Mouse (Mus musculus) CD4-positive, CD25-positive, alpha-beta regulatory T cell, adult 4 months (primary cell): Measurements from ENCODE around the gene Ascl3. TPM values are rescaled to one million over a fixed set of nuclear protein-coding genes. Genes with fewer than 3 reads are reported as not detected.

Source experiments
- ATAC-seq: one replicate; pipeline ENCODE4 v1.8.0; 2017
- polyA plus RNA-seq, 2 experiments: library from polyadenylated mRNA; unstranded; fragments of 100-300 nt; shearing (Covaris generic); gene quantifications; one replicate each; pipeline ENCODE4 v1.2.1; 2017

The Ascl3 gene
- polyA plus RNA-seq, 2 experiments from 2014 or later, result not detected

DNA sequence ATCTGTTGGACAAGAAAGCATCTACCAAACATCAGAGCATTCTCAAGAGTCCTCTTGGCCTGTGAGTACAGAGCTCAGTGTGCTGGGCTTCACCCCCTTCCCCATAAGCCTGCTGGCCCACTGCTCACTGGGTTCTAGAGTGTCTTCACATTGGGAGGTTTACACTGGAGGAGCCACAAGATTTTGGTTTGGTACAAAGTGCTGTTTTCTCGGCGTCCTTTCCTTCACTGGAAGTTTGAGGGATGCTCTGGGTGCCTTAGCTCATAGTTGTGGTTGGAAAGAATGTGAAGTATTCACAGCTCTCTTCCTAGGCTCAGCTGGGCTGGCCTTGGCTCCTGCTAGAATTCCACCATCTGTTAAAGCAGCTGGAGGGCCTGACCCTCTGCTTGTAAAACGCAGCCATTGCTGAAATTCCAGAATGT, 22.6 kb downstream of the Ascl3 start:
- no peak for ATAC-seq

DNA sequence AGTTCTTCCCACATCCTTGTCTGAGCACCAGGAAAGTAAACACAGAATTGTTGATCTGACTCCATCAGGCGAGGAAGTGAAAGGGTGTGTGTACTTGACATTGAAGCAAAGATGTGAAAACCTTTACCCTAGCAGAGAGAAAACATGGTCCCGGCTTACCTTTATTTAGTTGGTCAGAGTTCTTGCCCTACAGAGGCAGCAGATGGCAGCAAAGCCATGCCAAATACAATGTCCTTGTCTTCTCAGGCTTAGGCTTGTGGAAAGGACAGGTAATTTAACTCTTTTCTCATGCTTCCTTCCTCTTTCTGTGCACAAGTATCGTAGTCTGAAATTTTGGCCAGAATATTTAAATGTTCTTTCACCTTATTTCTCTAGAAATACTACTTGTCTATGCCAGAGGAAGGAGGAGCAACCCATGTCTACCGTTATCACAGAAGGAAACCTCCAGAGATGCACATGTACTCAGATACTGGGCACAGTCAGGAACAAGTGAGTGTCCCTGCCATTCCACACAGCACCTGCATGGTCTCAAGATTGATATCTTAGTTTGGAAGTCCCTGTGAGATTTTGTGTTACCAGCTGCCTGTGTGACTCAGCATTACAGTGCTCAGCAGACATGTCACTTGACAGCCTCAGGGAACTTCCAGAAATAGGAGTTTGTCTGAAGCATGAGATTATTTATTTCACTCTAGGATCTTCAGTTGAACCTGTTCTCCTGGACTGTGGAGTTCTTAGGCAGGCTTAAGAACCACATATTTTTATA, 24.3 kb downstream of the Ascl3 start:
- ATAC-seq, result peak; percentile 61

- ATAC-seq, result no peak
These were observed 27.1 kb downstream of the Ascl3 start for GRCm38 (mm10) chr7:109704461-109704860.

- peak; percentile 1 for ATAC-seq
These were observed 27.5 kb downstream of the Ascl3 start for GRCm38 (mm10) chr7:109704016-109704377.

- ATAC-seq, result peak; percentile 90
These were observed 28.1 kb downstream of the Ascl3 start, which contains the start of the genes St5 and Akip1 for GRCm38 (mm10) chr7:109703190-109704015. Gene St5, minus strand, starts transcription at chr7:109703605. Gene Akip1, plus strand, starts transcription at chr7:109703690.

- ATAC-seq, result no peak
These were observed 28.8 kb downstream of the Ascl3 start for GRCm38 (mm10) chr7:109702721-109703120.

DNA sequence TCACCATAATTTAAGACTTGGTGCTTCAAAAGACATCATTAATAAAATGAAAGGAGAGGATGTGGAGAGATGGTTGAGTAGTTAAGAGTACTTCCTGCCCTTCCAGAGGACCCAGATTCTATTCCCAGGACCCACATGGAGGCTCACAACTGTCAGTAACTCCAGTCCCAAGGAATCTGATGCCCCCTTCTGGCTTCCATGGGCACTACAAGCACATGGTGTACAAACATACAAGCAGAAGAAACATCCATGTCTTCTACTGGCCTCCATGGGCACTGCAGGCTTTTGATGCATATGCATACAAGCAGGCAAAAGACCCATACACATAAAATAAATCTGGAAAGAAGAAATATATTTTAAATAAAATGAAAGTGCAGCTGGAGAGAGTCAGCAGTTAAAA, 31.3 kb downstream of the Ascl3 start:
- ATAC-seq, result no peak

- ATAC-seq, result no peak
These were observed 36.2 kb downstream of the Ascl3 start for GRCm38 (mm10) chr7:109695339-109695726.

DNA sequence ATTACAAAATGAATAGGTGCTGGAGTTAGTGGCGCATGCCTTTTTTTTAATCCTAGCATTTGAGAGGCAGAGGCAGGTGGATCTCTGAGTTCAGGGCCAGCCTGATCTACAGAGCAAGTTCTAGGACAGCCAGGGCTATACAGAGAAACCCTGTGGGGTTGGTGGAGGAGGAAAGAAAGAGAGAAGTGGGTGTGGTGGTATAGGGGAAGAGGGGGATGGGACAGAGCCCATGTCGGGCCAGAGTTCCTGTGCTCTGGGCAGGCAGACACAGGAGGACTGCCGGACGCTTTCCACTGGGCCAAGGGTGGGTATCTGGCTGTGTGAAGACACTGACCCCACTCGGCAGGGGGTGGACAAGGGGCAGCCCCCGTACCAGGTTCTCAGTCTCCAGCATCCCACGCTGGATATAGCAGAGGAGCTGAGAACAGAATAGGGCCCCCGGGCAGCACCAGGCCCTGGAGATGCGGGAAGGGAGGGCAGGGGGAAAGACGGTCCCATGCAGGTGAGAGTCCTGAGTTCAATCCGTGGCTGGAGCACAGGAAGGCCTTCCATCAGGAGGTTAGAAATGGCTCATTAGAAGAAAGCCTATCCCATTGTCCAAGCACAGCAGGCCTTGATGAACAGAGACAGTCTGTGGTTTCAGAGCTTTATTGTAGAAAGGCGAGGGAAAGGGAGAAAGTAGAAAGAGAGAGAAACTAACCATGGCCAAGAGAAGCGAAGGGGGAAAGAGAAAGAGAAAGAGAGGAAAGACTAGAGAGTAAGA, 36.8 kb downstream of the Ascl3 start:
- ATAC-seq, result no peak

DNA sequence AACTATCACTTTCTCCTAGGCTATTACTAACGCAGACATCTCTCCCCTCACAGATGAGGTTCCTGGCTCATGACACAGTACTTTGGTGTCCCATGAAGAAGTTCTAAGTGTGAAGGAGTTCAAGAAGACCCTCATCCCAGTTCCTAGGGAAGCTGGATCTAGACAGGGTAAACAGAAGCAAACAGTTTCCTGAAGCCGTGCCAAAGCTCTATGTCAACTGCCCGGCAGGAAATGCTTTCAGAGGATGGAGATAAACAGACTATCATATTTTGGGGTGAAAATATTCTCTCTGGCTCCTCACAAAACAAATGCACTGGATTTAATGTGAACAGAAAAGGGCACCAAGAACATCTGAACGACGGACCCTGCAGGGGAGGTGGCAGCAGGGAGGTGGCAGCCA, 40.6 kb downstream of the Ascl3 start:
- ATAC-seq, result no peak

- ATAC-seq, result no peak
These were observed 41.4 kb downstream of the Ascl3 start for GRCm38 (mm10) chr7:109690101-109690500.

DNA sequence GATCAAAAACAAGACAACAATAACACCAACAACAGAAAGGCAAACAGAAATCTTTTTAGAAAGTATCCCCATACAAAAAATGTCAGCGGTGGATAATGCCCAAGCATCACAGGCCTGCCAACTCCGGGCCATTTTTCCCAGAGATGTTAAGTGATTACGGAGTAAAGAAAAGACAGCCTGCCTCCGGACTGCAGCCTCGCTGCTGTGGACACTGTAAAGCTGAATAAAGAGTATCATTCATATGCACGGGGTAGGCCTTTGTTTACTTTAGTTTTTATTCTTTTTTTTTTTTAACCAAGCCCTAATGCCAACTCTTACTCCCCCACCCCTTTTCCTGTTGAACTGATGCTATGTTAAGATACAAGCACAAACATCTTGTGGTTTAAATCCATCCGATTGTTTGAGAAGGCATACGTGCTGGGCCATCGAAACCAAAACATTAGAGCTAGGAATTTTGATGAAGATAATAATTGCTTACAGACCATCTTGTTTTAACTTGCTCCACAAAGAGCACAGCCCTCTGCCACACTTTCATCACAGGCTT, 44.9 kb downstream of the Ascl3 start:
- ATAC-seq, result no peak

DNA sequence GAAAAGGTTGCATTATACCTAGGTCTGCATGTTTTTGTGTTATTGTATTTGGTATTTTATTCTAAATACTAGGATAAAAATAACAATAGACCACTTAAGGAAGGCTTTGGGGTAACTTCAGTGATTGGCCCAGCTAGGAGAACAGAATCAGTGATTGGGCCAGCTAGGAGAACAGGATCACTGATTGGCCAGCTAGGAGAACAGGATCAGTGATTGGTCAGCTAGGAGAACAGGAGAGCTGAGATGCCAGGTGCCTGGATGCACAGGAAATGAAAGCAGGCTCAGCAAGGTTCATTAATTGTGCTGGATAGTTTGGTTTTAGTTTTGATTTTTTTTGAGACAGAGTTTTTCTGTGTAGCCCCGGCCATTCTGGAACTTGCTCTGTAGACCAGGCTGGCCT, 50.6 kb downstream of the Ascl3 start:
- no peak for ATAC-seq

DNA sequence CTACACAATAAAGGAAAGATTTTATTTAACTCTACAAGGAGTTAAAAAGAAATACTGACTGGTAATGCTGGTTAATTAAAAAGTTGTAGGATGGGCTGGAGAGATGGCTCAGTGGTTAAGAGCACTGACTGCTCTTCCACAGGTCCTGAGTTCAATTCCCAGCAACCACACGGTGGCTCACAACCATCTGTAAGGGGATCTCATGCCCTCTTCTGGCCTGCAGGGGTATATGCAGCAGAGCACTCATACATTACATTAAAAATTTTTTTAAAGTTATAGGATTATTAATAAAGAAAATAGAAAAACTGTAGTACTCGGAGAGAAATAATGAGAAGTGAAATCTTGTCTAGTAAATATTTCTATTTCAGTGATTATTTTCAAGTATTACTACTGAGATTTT, 51.2 kb downstream of the Ascl3 start:
- no peak for ATAC-seq

Other genes with a start within 250 kb of the Ascl3 start
- not detected for gene Trim66, start 223.6 kb downstream of the Ascl3 start, polyA plus RNA-seq
- gene Rpl27a, start 212.6 kb downstream of the Ascl3 start, polyA plus RNA-seq, result 100 to 1,000 TPM; 210 to 315 TPM
- gene St5, start 28.1 kb downstream of the Ascl3 start, polyA plus RNA-seq, result 1 to 10 TPM; 1.8 to 3.9 TPM
- gene Akip1, start 28.0 kb downstream of the Ascl3 start, polyA plus RNA-seq, result 10 to 100 TPM; 28.6 to 32.8 TPM
- gene BC051019, start 7.9 kb downstream of the Ascl3 start, polyA plus RNA-seq, result under 1 TPM in 1 of 2 experiments, not detected in 1; 0.38 TPM
- gene Tmem9b, start 21.1 kb upstream of the Ascl3 start, polyA plus RNA-seq, result 100 to 1,000 TPM in 1 of 2 experiments, 10 to 100 TPM in 1; 83.6 to 102 TPM
- under 1 TPM; 0.30 to 0.73 TPM for gene Nrip3, start 50.3 kb upstream of the Ascl3 start, polyA plus RNA-seq
- not detected for gene Scube2, start 134.0 kb upstream of the Ascl3 start, polyA plus RNA-seq
- gene Dennd5a, start 228.7 kb upstream of the Ascl3 start, polyA plus RNA-seq, result 10 to 100 TPM; 23.4 to 27.6 TPM